Mouse (Mus musculus) erythroblast, adult 5-6 weeks (primary cell): Measurements from ENCODE around the gene Gm45808. TPM values are rescaled to one million over a fixed set of nuclear protein-coding genes. Genes with fewer than 3 reads are reported as not detected.

Experiments
- ATAC-seq: replicated peaks from 2 replicates; pipeline ENCODE4 v1.8.0; 2016; ENCODE audit warnings: moderate number of reproducible peaks, mild to moderate bottlenecking, moderate TSS enrichment, inconsistent platforms; ENCODE audit not compliant: poor library complexity, low FRiP score, severe bottlenecking
- total RNA-seq, 2 experiments: library from RNA; stranded (forward) in 1 of 2; stranded (reverse) in 1 of 2; fragments of 150-400 nt in 1 of 2; fragments of 200-764, 138-1000 nt in 1 of 2; gene quantifications; 2 replicates each; pipeline versions ENCODE4 v1.2.3 to v1.2.4; 2015 to 2017; ENCODE audit warnings: low replicate concordance in 2 of 2

The Gm45808 gene
- total RNA-seq, 2 experiments from 2014 or later: not detected

GRCm38 (mm10) chr7:45456721-45457203 is 29.8 kb downstream of the Gm45808 start:
- no peak for ATAC-seq

- no peak for ATAC-seq
These were observed 30.5 kb downstream of the Gm45808 start for GRCm38 (mm10) chr7:45455932-45456696.

GRCm38 (mm10) chr7:45454971-45455370 is 31.6 kb downstream of the Gm45808 start:
- ATAC-seq: no peak

GRCm38 (mm10) chr7:45451344-45451982 is 35.1 kb downstream of the Gm45808 start:
- peak; percentile 89 for ATAC-seq

GRCm38 (mm10) chr7:45449974-45450373 is 36.6 kb downstream of the Gm45808 start:
- no peak for ATAC-seq

- no peak for ATAC-seq
These were observed 39.2 kb downstream of the Gm45808 start for GRCm38 (mm10) chr7:45447325-45447990.

- ATAC-seq: no peak
These were observed 40.0 kb downstream of the Gm45808 start for GRCm38 (mm10) chr7:45446589-45446988.

- no peak for ATAC-seq
These were observed 42.8 kb downstream of the Gm45808 start for GRCm38 (mm10) chr7:45443526-45444420.

GRCm38 (mm10) chr7:45437521-45438276 is 48.9 kb downstream of the Gm45808 start, which contains the start of gene Ruvbl2:
Gene Ruvbl2, minus strand, starts transcription at chr7:45438096.
- ATAC-seq: no peak

GRCm38 (mm10) chr7:45437046-45437445 is 49.6 kb downstream of the Gm45808 start:
- no peak for ATAC-seq

GRCm38 (mm10) chr7:45436444-45436843 is 50.2 kb downstream of the Gm45808 start:
- no peak for ATAC-seq

- peak; percentile 9; the same call in 1 of the 2 replicates for ATAC-seq
These were observed 51.6 kb downstream of the Gm45808 start for GRCm38 (mm10) chr7:45435038-45435437.

- peak; percentile 91 for ATAC-seq
These were observed 52.2 kb downstream of the Gm45808 start, which contains the start of gene Gys1 for GRCm38 (mm10) chr7:45434203-45435015. Gene Gys1, plus strand, starts transcription at chr7:45434844.

GRCm38 (mm10) chr7:45433835-45434202 is 52.8 kb downstream of the Gm45808 start:
- ATAC-seq: peak; percentile 5; the same call in 1 of the 2 replicates

GRCm38 (mm10) chr7:45426556-45426955 is 60.1 kb downstream of the Gm45808 start:
- no peak for ATAC-seq

- ATAC-seq: no peak
These were observed 65.4 kb downstream of the Gm45808 start for GRCm38 (mm10) chr7:45421194-45421593.

- ATAC-seq: no peak
These were observed 66.0 kb downstream of the Gm45808 start, which contains the start of gene Lhb for GRCm38 (mm10) chr7:45420615-45420919. Gene Lhb, plus strand, starts transcription at chr7:45420820.
